Mouse (Mus musculus) macrophage (primary cell): ENCODE data around the gene Crmp1. TPM values are rescaled to one million over a fixed set of nuclear protein-coding genes. Genes with fewer than 3 reads are reported as not detected.

ENCODE experiments used
- H3K27ac ChIP-seq: fragments of 350-480 bp; formaldehyde crosslinking; 2 replicates; pipeline ENCODE4 v1.9.0; 2021
- H3K36me3 ChIP-seq: fragments of 350-480 bp; formaldehyde crosslinking; 2 replicates; pipeline ENCODE4 v1.9.0; 2021; ENCODE audit errors: inconsistent target
- H3K4me3 ChIP-seq: fragments of 350-480 bp; formaldehyde crosslinking; 2 replicates; pipeline ENCODE4 v1.9.0; 2021; ENCODE audit errors: inconsistent target
- H3K79me2 ChIP-seq: fragments of 350-480 bp; formaldehyde crosslinking; 2 replicates; pipeline ENCODE4 v1.9.0; 2021; ENCODE audit errors: inconsistent target
- WGBS: methylation state at CpG from one replicate; pipeline ENCODE4 v1.1.7; 2026; ENCODE audit warnings: inconsistent platforms; ENCODE audit not compliant: missing documents; 5-methylcytosine and 5-hydroxymethylcytosine counted together
- polyA plus RNA-seq: library from polyadenylated mRNA; stranded (reverse); fragments of 250-400 nt; gene quantifications from 3 replicates; pipeline ENCODE4 v1.2.4, GENCODE M21; 2018; ENCODE audit warnings: inconsistent platforms

The Crmp1 gene
- polyA plus RNA-seq, 1 experiment from 2014 or later, result not detected

DNA sequence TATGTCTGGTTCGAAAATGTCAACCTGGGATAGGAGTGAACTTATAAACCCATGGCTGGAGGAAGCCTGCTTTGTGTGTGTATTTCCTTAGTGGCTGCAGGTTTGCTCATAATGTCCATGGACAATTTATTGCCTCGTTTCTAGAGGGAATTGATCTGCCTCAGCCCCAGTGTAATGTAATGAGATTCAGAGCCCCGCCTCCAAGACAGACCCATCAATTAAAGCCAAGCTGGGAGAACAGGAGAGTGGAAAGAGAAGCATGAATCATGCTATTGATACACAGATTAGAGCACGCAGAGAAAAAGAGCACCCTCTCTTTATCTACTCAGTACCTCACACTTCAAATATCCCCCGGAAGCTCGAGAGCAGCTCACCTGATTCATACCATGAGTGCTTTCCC, 20.2 kb upstream of the Crmp1 start:
- 68% methylated on average over 6 of the region's 6 CpGs for WGBS
- H3K79me2 ChIP-seq, result no peaks in the 10 kb centered on the region
- no peaks in the 10 kb centered on the region for H3K36me3 ChIP-seq
- H3K4me3 ChIP-seq, result no peak overlapping the region
- no peak overlapping the region for H3K27ac ChIP-seq

DNA sequence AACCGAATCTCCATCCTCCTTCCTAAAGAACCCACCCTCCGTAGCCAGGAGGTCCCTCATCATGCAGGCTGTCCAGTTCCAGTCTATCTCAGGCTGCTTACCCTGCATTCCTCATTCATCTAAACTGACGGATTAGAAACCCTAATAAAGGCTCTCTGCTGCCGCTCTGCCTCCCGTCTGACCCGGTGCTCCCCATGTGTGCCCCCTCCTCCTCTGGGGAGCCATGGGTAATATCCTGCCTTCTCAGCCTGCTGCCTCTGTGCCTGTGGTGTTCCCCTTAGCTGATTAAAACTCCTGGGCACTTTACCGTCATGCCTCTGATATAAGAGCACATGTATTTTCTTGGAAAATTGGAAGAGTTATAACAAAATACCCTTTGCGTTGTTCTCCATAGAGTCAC, 19.4 kb upstream of the Crmp1 start:
- H3K79me2 ChIP-seq, result no peaks in the 10 kb centered on the region
- H3K4me3 ChIP-seq, result no peak overlapping the region
- no peak overlapping the region for H3K27ac ChIP-seq
- H3K36me3 ChIP-seq, result no peaks in the 10 kb centered on the region
- 85% methylated on average over 8 of the region's 8 CpGs for WGBS

DNA sequence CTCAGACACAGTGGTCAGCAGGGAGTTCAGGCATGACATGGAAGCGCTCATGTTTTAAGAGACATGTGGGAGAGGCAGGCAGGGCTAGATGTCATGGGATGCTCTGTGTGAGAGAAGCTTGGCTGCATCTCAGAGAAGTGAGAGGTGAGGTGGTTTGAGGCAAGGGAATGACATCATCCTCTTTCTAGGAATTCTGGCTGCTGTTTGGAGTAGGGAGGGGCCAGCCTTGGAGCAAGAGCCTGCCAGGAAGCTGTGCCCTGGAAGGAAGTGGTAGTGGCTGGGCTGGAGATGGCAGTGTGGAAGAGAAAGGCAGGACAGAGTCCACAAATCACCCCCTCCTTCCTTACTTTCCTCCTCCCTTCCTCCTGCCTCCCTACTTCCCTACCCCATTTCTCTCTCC, 16.0 kb upstream of the Crmp1 start:
- Histone ChIP-seq H3K79me2 (no peaks in the 10 kb centered on the region), H3K36me3 (no peaks in the 10 kb centered on the region), H3K4me3 (no peak overlapping the region), H3K27ac (no peak overlapping the region)
- WGBS, result 86% methylated on average over 1 of the region's 1 CpGs

DNA sequence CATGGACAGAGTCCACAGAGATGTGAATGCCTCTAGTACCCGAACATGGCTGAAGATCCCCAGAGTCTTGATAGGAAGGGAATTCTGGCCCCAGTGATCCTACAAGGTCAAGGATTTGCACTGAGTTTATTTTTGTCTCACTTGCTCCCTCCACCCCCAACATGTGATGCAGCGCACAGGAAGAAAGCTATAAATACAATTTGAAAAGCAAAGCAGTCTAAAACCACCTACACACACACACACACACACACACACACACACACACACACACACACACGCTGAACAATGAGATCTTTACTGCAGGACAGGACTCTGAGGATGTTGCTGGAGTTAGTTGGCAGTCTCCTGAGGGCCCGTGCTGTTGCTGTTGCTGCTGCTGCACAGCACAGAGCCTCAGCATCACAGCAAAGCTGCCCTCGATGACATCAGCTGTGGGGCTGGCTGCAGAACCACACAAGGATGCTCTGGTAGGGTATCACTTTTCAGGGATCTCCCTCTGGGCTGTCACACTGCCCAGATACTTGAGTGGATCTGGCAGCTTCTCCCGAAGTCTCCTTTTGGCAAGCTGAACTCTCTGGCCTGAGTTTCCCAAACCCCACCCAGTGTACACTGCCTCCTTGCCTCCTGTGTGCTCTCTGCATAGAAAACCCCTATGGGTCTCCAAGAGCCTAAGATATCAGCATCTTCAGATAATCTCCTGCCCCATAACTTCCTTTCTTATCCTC, 13.6 kb upstream of the Crmp1 start:
- Histone ChIP-seq H3K4me3 (no peak overlapping the region), H3K27ac (no peak overlapping the region), H3K36me3 (no peaks in the 10 kb centered on the region), H3K79me2 (no peaks in the 10 kb centered on the region)
- 48% methylated on average over 6 of the region's 6 CpGs for WGBS

DNA sequence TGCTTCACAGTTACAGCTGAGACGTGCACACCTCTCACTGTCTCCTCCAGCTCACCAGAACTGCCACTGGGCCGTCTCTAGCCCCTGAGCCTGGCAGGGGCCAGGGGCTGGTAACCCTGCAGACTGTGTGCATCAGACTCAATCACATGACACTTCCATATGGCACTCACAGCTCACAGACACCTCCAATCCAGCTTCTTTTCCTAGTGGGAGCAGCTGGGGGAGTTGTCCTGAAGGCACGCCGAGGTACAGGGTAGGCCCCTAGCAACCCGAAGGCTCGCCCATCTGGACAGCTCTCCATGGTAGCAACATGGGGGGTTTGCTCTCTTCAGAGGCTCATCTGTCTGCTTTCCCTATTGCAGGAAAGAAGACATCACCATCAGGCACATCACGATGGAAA, 12.8 kb upstream of the Crmp1 start:
- no peaks in the 10 kb centered on the region for H3K79me2 ChIP-seq
- H3K27ac ChIP-seq, result no peak overlapping the region
- H3K36me3 ChIP-seq, result no peaks in the 10 kb centered on the region
- WGBS, result 76% methylated on average over 7 of the region's 7 CpGs
- H3K4me3 ChIP-seq, result no peak overlapping the region

DNA sequence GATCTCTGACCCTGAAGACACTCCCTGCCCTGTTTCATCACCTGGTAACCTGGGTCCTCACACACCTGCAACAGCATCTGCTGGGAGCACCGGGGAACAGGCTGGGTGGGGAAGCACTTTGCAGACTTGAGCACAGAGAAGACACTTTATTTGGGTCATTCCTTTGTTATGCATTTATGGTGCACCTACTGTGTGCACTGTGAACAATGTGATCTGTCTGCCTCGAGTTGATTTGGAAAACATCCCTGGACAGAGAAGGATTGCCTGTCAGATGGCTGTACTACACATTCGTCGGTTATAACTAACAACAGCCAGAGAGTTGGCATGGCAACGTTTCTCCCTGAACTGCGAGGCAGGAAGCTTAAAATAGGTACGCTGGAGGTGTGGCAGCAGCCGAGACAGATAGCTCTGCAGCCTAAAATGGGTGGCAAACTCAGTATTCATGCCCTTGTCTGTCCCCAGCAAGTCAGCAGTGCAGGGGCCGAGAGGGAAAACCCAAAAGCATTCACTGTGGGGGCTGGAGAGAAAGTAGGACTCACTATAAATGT, 8.7 kb upstream of the Crmp1 start:
- no peaks in the 10 kb centered on the region for H3K36me3 ChIP-seq
- H3K4me3 ChIP-seq, result no peak overlapping the region
- H3K27ac ChIP-seq, result no peak overlapping the region
- 36% methylated on average over 9 of the region's 9 CpGs for WGBS
- no peaks in the 10 kb centered on the region for H3K79me2 ChIP-seq

DNA sequence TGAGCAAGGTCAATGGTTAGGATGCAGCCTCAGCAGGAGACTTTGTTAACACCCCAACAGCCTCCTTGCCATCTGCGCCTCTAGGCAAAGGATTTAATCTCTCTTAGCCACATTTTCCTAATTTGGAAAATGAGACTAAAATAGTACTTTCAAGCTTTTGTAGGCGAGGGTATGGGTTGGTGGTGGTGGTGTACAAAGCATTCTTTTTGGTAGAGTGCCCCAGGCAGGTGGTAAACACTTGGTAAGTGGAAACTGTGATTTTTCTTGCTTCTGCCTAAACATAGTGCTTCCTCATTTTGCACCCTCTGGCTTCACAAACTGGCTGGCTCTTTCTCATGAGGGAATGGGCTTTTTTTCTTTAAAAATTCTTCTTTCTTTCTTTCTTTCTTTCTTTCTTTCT, 3.1 kb upstream of the Crmp1 start:
- Histone ChIP-seq H3K4me3 (no peak overlapping the region), H3K36me3 (no peaks in the 10 kb centered on the region), H3K79me2 (no peaks in the 10 kb centered on the region), H3K27ac (no peak overlapping the region)
- WGBS, result 38% methylated on average over 2 of the region's 2 CpGs

DNA sequence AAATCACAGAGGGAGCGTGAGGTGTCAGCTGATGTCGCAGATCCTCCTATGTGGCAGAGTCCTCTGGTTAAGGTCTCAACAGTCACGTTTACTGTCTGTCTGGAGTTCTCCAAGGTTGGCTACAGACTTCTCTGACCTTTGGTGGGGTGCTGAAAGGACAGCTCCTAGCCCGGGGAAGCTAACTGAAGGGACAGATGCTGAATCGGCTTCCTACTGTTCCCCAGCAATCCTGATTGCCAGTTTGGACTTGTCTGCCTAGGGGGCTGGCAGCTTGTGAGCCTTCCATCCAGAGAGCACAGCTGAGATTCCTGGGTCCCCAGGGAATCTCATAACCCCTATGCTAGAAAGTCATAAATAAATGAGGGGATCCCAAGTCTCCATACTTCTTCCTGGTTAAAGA, 1.2 kb upstream of the Crmp1 start:
- no peak overlapping the region for H3K27ac ChIP-seq
- H3K4me3 ChIP-seq, result no peak overlapping the region
- H3K79me2 ChIP-seq, result no peaks in the 10 kb centered on the region
- no peaks in the 10 kb centered on the region for H3K36me3 ChIP-seq
- 10% methylated on average over 5 of the region's 5 CpGs for WGBS

DNA sequence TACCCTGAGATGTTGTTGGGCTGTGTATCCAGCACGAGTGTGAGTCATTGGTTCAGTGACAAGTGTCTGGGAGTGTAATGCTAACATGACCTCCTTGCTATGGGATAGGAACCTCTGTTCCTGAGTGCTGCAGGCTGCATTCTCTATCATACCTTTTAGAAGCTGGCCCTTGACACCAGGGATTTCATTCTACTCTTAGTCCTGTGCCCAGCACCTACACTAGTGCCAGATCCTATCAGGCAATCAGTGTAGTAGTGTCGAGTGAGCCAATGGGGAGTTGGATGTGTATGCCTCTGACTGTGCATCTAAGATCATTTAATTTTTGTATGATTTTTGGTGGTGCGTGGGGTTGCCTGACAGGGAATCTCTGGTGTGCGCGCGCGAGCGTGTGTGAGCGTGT, 516 bp upstream of the Crmp1 start:
- WGBS, result 16% methylated on average over 9 of the region's 9 CpGs
- Histone ChIP-seq H3K4me3 (no peak overlapping the region), H3K27ac (no peak overlapping the region)

DNA sequence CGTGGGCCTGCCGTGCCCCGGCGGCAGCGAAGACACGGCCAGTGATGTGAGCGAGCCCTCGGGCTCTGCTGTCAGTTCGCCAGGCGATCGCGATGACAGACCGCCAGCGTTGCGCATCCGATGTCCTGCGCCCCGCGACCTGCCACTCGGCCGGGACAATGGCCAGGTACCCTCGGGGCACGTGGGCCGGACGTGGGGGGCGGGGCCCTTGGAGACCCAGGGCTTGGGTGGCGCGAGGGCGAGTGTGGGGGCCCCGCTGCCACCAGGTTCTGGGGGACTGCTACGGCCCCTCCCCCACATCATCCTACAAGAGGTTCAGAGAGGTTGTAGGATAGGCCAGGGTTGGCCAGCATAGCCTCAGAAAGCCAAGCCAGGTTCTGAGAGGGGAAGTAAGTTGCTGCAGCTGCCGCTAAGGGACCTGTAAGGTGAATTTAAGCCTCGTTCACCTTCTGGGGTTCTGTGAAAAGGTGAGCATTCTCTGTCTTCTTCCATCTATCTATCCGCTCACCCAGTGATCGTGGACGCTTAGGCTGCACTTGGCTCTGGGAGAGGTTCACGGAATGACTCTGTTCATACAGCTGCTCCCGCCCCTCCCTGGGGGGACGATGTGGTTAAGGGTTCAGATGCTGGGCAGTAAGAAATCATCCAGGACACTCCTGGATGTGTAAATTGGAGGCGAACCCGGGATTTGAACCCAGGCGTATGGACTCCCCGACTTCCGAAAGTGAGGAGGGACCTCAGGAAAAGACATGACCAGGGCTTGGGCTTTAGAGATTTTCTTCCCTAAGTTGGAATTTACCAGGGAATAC, 824 bp downstream of the Crmp1 start:
- H3K4me3 ChIP-seq, result no peak overlapping the region
- H3K27ac ChIP-seq, result no peak overlapping the region
- no peaks in the 10 kb centered on the region for H3K79me2 ChIP-seq
- 21% methylated on average over 44 of the region's 44 CpGs for WGBS
- H3K36me3 ChIP-seq, result no peaks in the 10 kb centered on the region

More for the DNA sequence above, 516 bp upstream of the Crmp1 start:
- H3K79me2 ChIP-seq, result no peaks in the 10 kb centered on the region
- no peaks in the 10 kb centered on the region for H3K36me3 ChIP-seq

DNA sequence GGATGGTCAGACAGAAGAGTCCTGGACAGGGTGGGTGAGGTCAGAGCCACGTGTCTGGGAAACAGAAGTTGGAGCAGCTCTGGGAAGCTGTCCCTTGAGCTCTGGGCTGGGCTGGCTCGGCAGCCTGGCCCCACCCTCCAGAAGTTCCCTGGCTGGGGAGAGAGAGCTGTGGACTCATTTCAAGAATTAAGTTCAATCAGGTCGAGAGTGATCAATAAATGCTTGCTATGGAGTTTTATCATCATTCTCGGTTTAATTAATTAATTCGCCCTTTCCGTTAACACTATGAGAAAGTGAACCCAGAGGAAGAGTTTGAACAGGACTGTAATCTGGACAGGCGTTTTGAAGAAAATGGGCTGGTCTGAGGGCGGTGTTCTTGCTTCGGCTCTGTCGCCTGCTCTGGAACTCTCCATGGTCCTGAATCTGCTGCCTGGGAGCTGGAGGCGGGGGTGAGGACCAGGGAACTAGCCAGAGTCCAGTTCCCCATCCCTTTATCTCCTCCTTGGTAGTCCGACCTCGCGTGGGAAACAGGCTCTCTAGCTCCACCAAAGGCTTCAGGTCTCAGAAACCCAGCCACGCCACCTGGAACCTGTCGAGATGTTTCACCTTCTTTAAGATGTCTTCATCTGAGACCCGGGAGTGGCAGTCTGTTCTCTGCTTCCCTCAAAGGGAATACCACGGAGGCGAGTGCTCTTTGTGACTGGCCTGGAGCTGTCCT, 1.6 kb downstream of the Crmp1 start:
- WGBS, result 7% methylated on average over 19 of the region's 19 CpGs
- Histone ChIP-seq H3K79me2 (no peaks in the 10 kb centered on the region), H3K36me3 (no peaks in the 10 kb centered on the region), H3K4me3 (no peak overlapping the region), H3K27ac (no peak overlapping the region)

DNA sequence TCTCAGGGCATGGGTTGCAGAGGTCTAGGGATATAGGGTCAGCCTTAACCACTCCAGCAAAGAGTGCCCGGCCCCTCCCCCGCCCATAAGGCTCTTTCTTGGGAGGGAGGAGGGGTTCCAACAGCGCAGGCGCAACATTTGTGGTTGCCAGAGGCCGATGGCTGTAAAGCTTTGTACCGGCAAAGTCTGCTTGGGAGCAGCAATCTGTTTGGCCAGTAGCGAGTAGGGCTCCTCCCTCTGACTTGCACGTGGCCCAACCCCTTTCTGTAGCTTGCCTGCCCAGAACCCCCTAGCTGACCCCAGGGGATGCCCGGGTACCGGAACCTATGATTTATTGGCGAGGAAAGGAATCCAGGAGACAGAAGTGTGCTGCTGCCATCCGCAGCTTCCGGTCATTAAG, 2.4 kb downstream of the Crmp1 start:
- H3K36me3 ChIP-seq, result no peaks in the 10 kb centered on the region
- 5% methylated on average over 13 of the region's 13 CpGs for WGBS
- no peak overlapping the region for H3K27ac ChIP-seq
- no peaks in the 10 kb centered on the region for H3K79me2 ChIP-seq
- no peak overlapping the region for H3K4me3 ChIP-seq

DNA sequence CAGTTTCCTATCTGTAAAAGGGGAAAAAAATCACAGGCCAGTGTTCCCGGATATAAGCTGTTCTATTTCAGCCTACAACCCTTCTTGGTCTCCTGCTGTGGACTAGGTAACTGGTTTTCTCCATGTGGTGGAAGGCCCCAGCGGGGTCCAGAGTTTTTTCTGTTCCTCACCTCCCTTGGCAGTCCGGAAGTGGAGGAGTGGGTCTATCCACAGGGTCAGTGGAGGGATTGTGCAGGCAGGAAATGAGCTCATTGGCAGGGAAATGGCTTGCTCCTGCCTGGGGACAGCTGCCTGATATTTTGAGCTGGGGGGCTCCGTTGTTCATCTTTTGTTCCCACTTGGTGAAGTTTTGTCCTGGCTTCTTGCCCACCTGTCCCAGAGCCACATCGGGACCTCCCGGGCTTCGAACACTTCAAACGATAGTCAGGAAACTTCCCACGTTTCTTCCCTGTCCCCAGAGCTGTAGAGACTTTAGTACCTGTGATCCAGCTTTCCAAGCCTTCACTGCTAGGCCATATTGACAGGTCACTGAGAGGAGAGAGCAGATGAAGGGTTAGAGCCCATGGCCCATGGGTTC, 3.0 kb downstream of the Crmp1 start:
- H3K27ac ChIP-seq, result no peak overlapping the region
- WGBS, result 21% methylated on average over 9 of the region's 9 CpGs

DNA sequence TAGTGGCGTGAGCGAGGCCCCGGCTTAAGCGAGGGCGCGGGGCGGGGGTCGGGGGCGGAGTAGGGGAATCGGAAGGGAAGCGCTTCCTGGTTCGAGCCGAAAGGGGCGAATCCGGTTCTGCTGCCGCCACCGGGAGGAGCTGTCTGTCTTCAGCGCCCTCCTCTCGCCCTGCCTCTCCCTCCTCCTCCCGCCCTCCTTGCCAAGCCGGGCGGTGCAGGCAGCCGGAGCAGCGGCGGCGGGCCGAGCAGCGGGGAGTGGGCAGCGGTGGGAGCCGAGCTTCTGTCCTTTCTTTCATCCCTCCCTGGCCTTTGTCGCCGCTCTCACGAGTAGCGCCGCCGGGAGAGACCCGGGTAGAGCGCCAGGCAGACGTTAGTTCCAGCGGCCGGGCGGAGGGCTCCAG, 3.9 kb downstream of the Crmp1 start:
- WGBS, result 5% methylated on average over 35 of the region's 42 CpGs
- Histone ChIP-seq H3K79me2 (no peaks in the 10 kb centered on the region), H3K36me3 (no peaks in the 10 kb centered on the region), H3K4me3 (no peak overlapping the region), H3K27ac (no peak overlapping the region)

More for the DNA sequence above, 3.0 kb downstream of the Crmp1 start:
- Histone ChIP-seq H3K79me2 (no peaks in the 10 kb centered on the region), H3K36me3 (no peaks in the 10 kb centered on the region), H3K4me3 (no peak overlapping the region)
